8 mouse cellular contexts compared by ENCODE assay signal in the genomic region with DNA sequence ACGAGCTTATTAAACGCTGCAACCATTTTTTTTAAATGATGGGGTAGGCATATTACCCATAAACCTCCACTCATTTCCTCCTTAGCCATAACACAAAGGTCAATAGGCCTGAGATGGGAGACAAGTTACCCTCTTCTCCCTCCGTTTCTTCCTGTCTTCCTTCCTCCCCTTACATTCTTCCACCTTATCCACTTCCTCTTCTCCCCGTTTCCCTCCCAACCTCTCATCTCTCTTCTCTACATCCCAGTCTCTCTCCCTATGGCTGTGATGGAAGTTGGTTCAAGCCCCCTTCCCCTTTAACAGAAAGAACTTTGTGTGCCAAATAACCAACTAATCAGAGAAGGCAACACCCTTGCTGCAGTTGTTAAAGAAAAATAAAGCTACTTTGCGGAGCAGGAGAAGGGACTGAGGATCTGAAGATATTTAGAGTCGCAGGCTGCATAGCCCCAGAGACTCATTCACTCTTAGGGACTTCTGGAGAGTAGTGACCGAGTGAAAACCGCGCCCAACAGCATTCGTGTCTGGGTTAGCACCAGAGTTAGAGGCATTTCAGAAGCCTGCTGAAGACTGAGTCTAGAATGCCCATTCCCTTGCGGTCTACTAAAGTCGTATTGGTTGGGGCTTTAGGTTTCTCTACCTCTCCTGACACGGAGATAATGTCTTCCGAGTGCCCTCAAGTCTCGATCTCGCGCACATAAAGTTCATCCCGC. TPM values are rescaled to one million over a fixed set of nuclear protein-coding genes. Genes with fewer than 3 reads are reported as not detected.
DNase-seq lines count a peak whose midpoint lies in the region; ATAC-seq and TF ChIP-seq lines count a peak whose summit lies in the region.

No protein-coding gene starts in this region.

- no peaks in the 10 kb centered on the region for H3K9me3 ChIP-seq in embryonic facial prominence, embryonic 14.5 days (ENCODE audit: control insufficient read depth, low read length)
- no peaks in the 10 kb centered on the region for H3K9me3 ChIP-seq in hindbrain, embryonic 16.5 days (ENCODE audit: control insufficient read depth, low read length)
- no peaks in the 10 kb centered on the region for H3K9me3 ChIP-seq in midbrain, embryonic 16.5 days (replicated peaks; ENCODE audit: control insufficient read depth, low read length, poor library complexity, severe bottlenecking)

- intact Hi-C loops in left cerebral cortex, adult 2 months (cut with DNase I): loop anchor here (10.0 kb wide), 1 partner anchor 1119 kb away; no protein-coding TSS in a partner anchor
- intact Hi-C loops in left cerebral cortex, postnatal 25 days (cut with DNase I): loop anchor here (10.0 kb wide), 1 partner anchor 1119 kb away; no protein-coding TSS in a partner anchor

- peaks cover 55% of the 10 kb centered on the region for H3K27me3 ChIP-seq in embryonic facial prominence, embryonic 14.5 days (replicated peaks; ENCODE audit: control insufficient read depth, insufficient read depth, low read length)
- peaks cover 2% of the 10 kb centered on the region; the same call in 1 of the 2 replicates for H3K27me3 ChIP-seq in hindbrain, embryonic 16.5 days (replicated peaks; ENCODE audit: control insufficient read depth, insufficient read depth, low read length)
- H3K27me3 ChIP-seq in midbrain, embryonic 16.5 days (ENCODE audit: control insufficient read depth, insufficient read depth, low read depth, low read length): peaks cover 20% of the 10 kb centered on the region

- WGBS in embryonic facial prominence, embryonic 14.5 days: 12% methylated on average over 18 of the region's 18 CpGs
- WGBS in hindbrain, embryonic 16.5 days: 12% methylated on average over 18 of the region's 18 CpGs
- WGBS in midbrain, embryonic 16.5 days: 10% methylated on average over 18 of the region's 18 CpGs

- no peak for TF ChIP-seq CTCF in left cerebral cortex, adult 2 months (IDR thresholded peaks at IDR 0.05)

- no peaks in the 10 kb centered on the region for H3K36me3 ChIP-seq in embryonic facial prominence, embryonic 14.5 days (ENCODE audit: control insufficient read depth, insufficient read depth, low read length)
- H3K36me3 ChIP-seq in hindbrain, embryonic 16.5 days (ENCODE audit: control insufficient read depth, insufficient read depth, low read length): no peaks in the 10 kb centered on the region
- no peaks in the 10 kb centered on the region for H3K36me3 ChIP-seq in midbrain, embryonic 16.5 days (ENCODE audit: control insufficient read depth, insufficient read depth, low read length)

- no peak for DNase-seq in left cerebral cortex, adult 2 months (ENCODE audit: extremely low spot score in 1 of 2, low spot score in 2 of 2)
- no peak for DNase-seq in left cerebral cortex, postnatal 25 days (ENCODE audit: low spot score in 2 of 2)
- DNase-seq in embryonic facial prominence, embryonic 14.5 days (ENCODE audit: low spot score): no peak
- DNase-seq in right cerebral cortex, postnatal 10 days (ENCODE audit: low spot score in 2 of 2): no peak
- DNase-seq in spleen, postnatal 36 days (ENCODE audit: low spot score in 2 of 2): no peak
- DNase-seq in cerebellum, adult 18-20 months: no peak

- ATAC-seq in embryonic facial prominence, embryonic 14.5 days (ENCODE audit: low read depth): no peak
- ATAC-seq in hindbrain, embryonic 16.5 days: no peak
- no peak for ATAC-seq in midbrain, embryonic 16.5 days

- peak overlapping the region; percentile 70 for H3K4me2 ChIP-seq in embryonic facial prominence, embryonic 14.5 days (ENCODE audit: low read depth, low read length)
- peak overlapping the region; percentile 74 for H3K4me2 ChIP-seq in hindbrain, embryonic 16.5 days (ENCODE audit: low read length)
- peak overlapping the region; percentile 63 for H3K4me2 ChIP-seq in midbrain, embryonic 16.5 days (ENCODE audit: low read length)

- peaks cover 19% of the 10 kb centered on the region for H3K4me1 ChIP-seq in embryonic facial prominence, embryonic 14.5 days (ENCODE audit: control insufficient read depth, insufficient read depth, low read length)
- H3K4me1 ChIP-seq in hindbrain, embryonic 16.5 days (ENCODE audit: control insufficient read depth, insufficient read depth, low read depth, low read length): peaks cover 23% of the 10 kb centered on the region
- peaks cover 21% of the 10 kb centered on the region for H3K4me1 ChIP-seq in midbrain, embryonic 16.5 days (ENCODE audit: control insufficient read depth, insufficient read depth, low read length)

- H3K27ac ChIP-seq in left cerebral cortex, adult 2 months: no peak overlapping the region
- peak overlapping the region; percentile 96 for H3K27ac ChIP-seq in embryonic facial prominence, embryonic 14.5 days (replicated peaks; ENCODE audit: low read depth, low read length)
- H3K27ac ChIP-seq in hindbrain, embryonic 16.5 days (ENCODE audit: low read depth, low read length): no peak overlapping the region
- no peak overlapping the region for H3K27ac ChIP-seq in midbrain, embryonic 16.5 days (ENCODE audit: low read length)

- H3K4me3 ChIP-seq in left cerebral cortex, adult 2 months: peak overlapping the region; percentile 32; the same call in 1 of the 2 replicates
- H3K4me3 ChIP-seq in embryonic facial prominence, embryonic 14.5 days (ENCODE audit: low read depth, low read length): peak overlapping the region; percentile 71
- H3K4me3 ChIP-seq in hindbrain, embryonic 16.5 days (ENCODE audit: low read length): peak overlapping the region; percentile 66
- H3K4me3 ChIP-seq in midbrain, embryonic 16.5 days (ENCODE audit: low read depth, low read length): peak overlapping the region; percentile 58

- peak overlapping the region; percentile 95 for H3K9ac ChIP-seq in embryonic facial prominence, embryonic 14.5 days (ENCODE audit: low read depth, low read length)
- H3K9ac ChIP-seq in hindbrain, embryonic 16.5 days (ENCODE audit: low read depth, low read length): peak overlapping the region; percentile 56
- H3K9ac ChIP-seq in midbrain, embryonic 16.5 days (ENCODE audit: low read depth, low read length): peak overlapping the region; percentile 45

RNA-seq across cellular contexts. Expression of gene Ebf1, which starts 0.9 kb away (rescaled TPM):
- 1 to 10 TPM; 3.3 to 3.6 TPM for total RNA-seq in left cerebral cortex, adult 2 months (2021)
- total RNA-seq in left cerebral cortex, postnatal 25 days (2021): 1 to 10 TPM; 2.4 to 5.1 TPM
- polyA plus RNA-seq in embryonic facial prominence, embryonic 14.5 days (2014; fragmentation: Nextera tagmentation; extraction: Ambion mirVana): 54.5 and 61.6 TPM in 2 replicates
- 106 and 111 TPM in 2 replicates for polyA plus RNA-seq in hindbrain, embryonic 16.5 days (2015; fragmentation: Nextera tagmentation; extraction: Ambion mirVana)
- polyA plus RNA-seq in midbrain, embryonic 16.5 days (2015; fragmentation: Nextera tagmentation; extraction: Ambion mirVana): 52.9 and 53.3 TPM in 2 replicates

Comparison
In these comparisons a context has a peak if more than half of its experiments do, and no peak if none do; other contexts are left out.
1. H3K9ac ChIP-seq: peak in every context shown above with its lines; median percentile 95 in embryonic facial prominence, embryonic 14.5 days; 56 in hindbrain, embryonic 16.5 days; 45 in midbrain, embryonic 16.5 days.